Mouse (Mus musculus): ENCODE measurements at regions not wholly inside any gene's neighbourhood (a gene's known extent, or its start where the extent isn't known, plus 50 kb on each side); places are given as distances from the start of the nearest gene placed in this dataset.
"Not testable (repeated sequence)": the region's sequence is repeated elsewhere in the genome, so short reads cannot be mapped to it uniquely, and the experiment has no call there.

GRCm38 (mm10) chr6:5663433-5664175 lies 61.8 kb upstream of the Dync1i1 start:
- DNase-seq: no peak

- DNase-seq: peak; percentile 41
Observed at GRCm38 (mm10) chr6:5645150-5645732, 80.2 kb upstream of the Dync1i1 start.

GRCm38 (mm10) chr6:5634222-5634621 lies 91.2 kb upstream of the Dync1i1 start:
- DNase-seq: no peak

- peak; percentile 40 for DNase-seq
Observed at GRCm38 (mm10) chr6:5633036-5633708, 92.3 kb upstream of the Dync1i1 start.

GRCm38 (mm10) chr6:5624085-5624484 lies 101.4 kb upstream of the Dync1i1 start:
- no peak for DNase-seq

- no peak for DNase-seq
Observed at GRCm38 (mm10) chr6:5621582-5621981, 103.9 kb upstream of the Dync1i1 start.

- DNase-seq: no peak
Observed at GRCm38 (mm10) chr6:5594011-5594410, 97.9 kb upstream of the Pdk4 start.

- DNase-seq: peak; percentile 66
Observed at GRCm38 (mm10) chr6:5589635-5590034, 93.5 kb upstream of the Pdk4 start.

- DNase-seq: no peak
Observed at GRCm38 (mm10) chr6:5582923-5583525, 86.9 kb upstream of the Pdk4 start.

GRCm38 (mm10) chr6:5576891-5577290 lies 80.8 kb upstream of the Pdk4 start:
- not testable (repeated sequence) for DNase-seq

- DNase-seq: no peak
Observed at GRCm38 (mm10) chr6:5566582-5566981, 70.5 kb upstream of the Pdk4 start.

- no peak for DNase-seq
Observed at GRCm38 (mm10) chr6:5565049-5565448, 68.9 kb upstream of the Pdk4 start.

GRCm38 (mm10) chr6:5553703-5554394 lies 57.7 kb upstream of the Pdk4 start:
- DNase-seq: no peak

- no peak for DNase-seq
Observed at GRCm38 (mm10) chr6:5550067-5550466, 54.0 kb upstream of the Pdk4 start.
